Mouse (Mus musculus) retina, adult 2 months (tissue): ENCODE results near the gene Coq10b.
"Not testable (repeated sequence)": the region's sequence is repeated elsewhere in the genome, so short reads cannot be mapped to it uniquely, and the experiment has no call there.

Source experiments
- DNase-seq: peaks from one replicate; pipeline ENCODE4 v3.0.0-alpha.2; 2012; ENCODE audit warnings: low read depth, low spot score

The Coq10b gene

GRCm38 (mm10) chr1:55052355-55052953 lies at the start of gene Coq10b:
Gene Coq10b, plus strand, starts transcription at chr1:55052770.
- DNase-seq, result peak; percentile 97

- not testable (repeated sequence) for DNase-seq
Measured at GRCm38 (mm10) chr1:55008313-55008712, 44.3 kb upstream of the Coq10b start.

GRCm38 (mm10) chr1:55012513-55012912 lies 40.1 kb upstream of the Coq10b start:
- DNase-seq, result no peak

- no peak for DNase-seq
Measured at GRCm38 (mm10) chr1:55021907-55022306, 30.7 kb upstream of the Coq10b start.

GRCm38 (mm10) chr1:55025656-55026430 lies 26.7 kb upstream of the Coq10b start:
- no peak for DNase-seq

- DNase-seq, result peak; percentile 22
Measured at GRCm38 (mm10) chr1:55026444-55027252, 25.9 kb upstream of the Coq10b start.

- peak; percentile 90 for DNase-seq
Measured at GRCm38 (mm10) chr1:55027253-55027801, 25.2 kb upstream of the Coq10b start, which contains the start of gene Sf3b1. Gene Sf3b1, minus strand, starts transcription at chr1:55027481.

- DNase-seq, result no peak
Measured at GRCm38 (mm10) chr1:55027966-55028365, 24.6 kb upstream of the Coq10b start.

- no peak for DNase-seq
Measured at GRCm38 (mm10) chr1:55028512-55029249, 23.9 kb upstream of the Coq10b start.

GRCm38 (mm10) chr1:55029446-55029845 lies 23.1 kb upstream of the Coq10b start:
- DNase-seq, result no peak

GRCm38 (mm10) chr1:55031026-55031779 lies 21.4 kb upstream of the Coq10b start:
- DNase-seq, result no peak

- no peak for DNase-seq
Measured at GRCm38 (mm10) chr1:55039944-55040343, 12.6 kb upstream of the Coq10b start.

- DNase-seq, result no peak
Measured at GRCm38 (mm10) chr1:55041691-55042090, 10.9 kb upstream of the Coq10b start.

GRCm38 (mm10) chr1:55042246-55042645 lies 10.3 kb upstream of the Coq10b start:
- no peak for DNase-seq

GRCm38 (mm10) chr1:55043164-55043563 lies 9.4 kb upstream of the Coq10b start:
- no peak for DNase-seq

- no peak for DNase-seq
Measured at GRCm38 (mm10) chr1:55048841-55049587, 3.6 kb upstream of the Coq10b start.

- DNase-seq, result no peak
Measured at GRCm38 (mm10) chr1:55051671-55052070, 899 bp upstream of the Coq10b start.

- DNase-seq, result peak; percentile 8
Measured at GRCm38 (mm10) chr1:55053005-55053404, 435 bp downstream of the Coq10b start.

- DNase-seq, result no peak
Measured at GRCm38 (mm10) chr1:55053596-55053995, 1.0 kb downstream of the Coq10b start.
